Mouse (Mus musculus) MEL (cell line): ENCODE measurements around the gene Cdan1. TPM values are rescaled to one million over a fixed set of nuclear protein-coding genes. Genes with fewer than 3 reads are reported as not detected.

Source experiments
- DNase-seq: peaks from one replicate; pipeline ENCODE4 v3.0.0; 2011; ENCODE audit warnings: low read depth, low spot score
- H3K27ac ChIP-seq: 2 replicates; pipeline ENCODE4 v1.5.1; 2012; ENCODE audit warnings: low read depth, mild to moderate bottlenecking, control low read depth, low read length, moderate library complexity; ENCODE audit not compliant: control insufficient read depth
- H3K27me3 ChIP-seq, 2 experiments: fragments of 150-350 bp in 1 of 2; sonication (generic) in 1 of 2; 2 replicates each; pipeline ENCODE4 v1.6.1; 2012; ENCODE audit warnings: low read length in 2 of 2, mild to moderate bottlenecking in 2 of 2, improper control_type of control experiment in 1 of 2, moderate library complexity in 1 of 2; ENCODE audit not compliant: insufficient read depth in 2 of 2, control insufficient read depth in 1 of 2
- H3K36me3 ChIP-seq, 2 experiments: 2 replicates each; pipeline ENCODE4 v1.6.1; 2012 to 2014; ENCODE audit warnings: low read length in 2 of 2, improper control_type of control experiment in 1 of 2, inconsistent platforms in 1 of 2, mild to moderate bottlenecking in 1 of 2; ENCODE audit not compliant: insufficient read depth in 2 of 2, control insufficient read depth in 1 of 2
- H3K4me1 ChIP-seq, 2 experiments: fragments of 150-350 bp in 1 of 2; sonication (generic) in 1 of 2; 2 replicates each; pipeline ENCODE4 v1.6.1; 2012; ENCODE audit warnings: low read length in 2 of 2, improper control_type of control experiment in 1 of 2, mild to moderate bottlenecking in 1 of 2; ENCODE audit not compliant: insufficient read depth in 2 of 2, control insufficient read depth in 1 of 2
- H3K4me3 ChIP-seq, 2 experiments: fragments of 150-350 bp in 1 of 2; sonication (generic) in 1 of 2; 2 replicates each; pipeline ENCODE4 v1.5.1; 2012; ENCODE audit warnings: low read depth in 2 of 2, low read length in 2 of 2, mild to moderate bottlenecking in 2 of 2, moderate library complexity in 2 of 2, control low read depth in 1 of 2, improper control_type of control experiment in 1 of 2; ENCODE audit not compliant: control insufficient read depth in 1 of 2, insufficient read depth in 1 of 2
- H3K79me2 ChIP-seq: 2 replicates; pipeline ENCODE4 v1.6.1; 2012; ENCODE audit warnings: mild to moderate bottlenecking, low read length, moderate library complexity; ENCODE audit not compliant: control insufficient read depth, poor library complexity, insufficient read depth
- H3K9ac ChIP-seq: 2 replicates; pipeline ENCODE4 v1.6.1; 2012; ENCODE audit warnings: low read depth, mild to moderate bottlenecking, control low read depth, low read length, moderate library complexity; ENCODE audit not compliant: control insufficient read depth, poor library complexity, severe bottlenecking
- H3K9me3 ChIP-seq: fragments of 150-350 bp; sonication (generic); replicated peaks from 2 replicates; pipeline ENCODE4 v1.6.1; 2012; ENCODE audit warnings: mild to moderate bottlenecking, low read length, improper control_type of control experiment, moderate library complexity; ENCODE audit not compliant: insufficient read depth
- GATA1 ChIP-seq: IDR thresholded peaks from 2 replicates; pipeline ENCODE4 v1.6.1; 2011; ENCODE audit warnings: low read depth, low read length, improper control_type of control experiment
- HCFC1 ChIP-seq: IDR thresholded peaks from 2 replicates; pipeline ENCODE4 v1.6.1; 2012; ENCODE audit warnings: low read depth, mild to moderate bottlenecking, inconsistent platforms, low read length, improper control_type of control experiment, moderate library complexity
- JUND ChIP-seq: IDR thresholded peaks from 2 replicates; pipeline ENCODE4 v1.6.1; 2011; ENCODE audit warnings: low read depth, mild to moderate bottlenecking, improper control_type of control experiment, low read length
- KAT2A ChIP-seq: conservative IDR thresholded peaks from 2 replicates; pipeline ENCODE4 v1.6.1; 2012; ENCODE audit warnings: low read depth, low read length, improper control_type of control experiment, inconsistent platforms
- MAFK ChIP-seq: IDR thresholded peaks from 2 replicates; pipeline ENCODE4 v1.6.1; 2011; ENCODE audit warnings: low read depth, mild to moderate bottlenecking, low read length, improper control_type of control experiment, borderline replicate concordance
- MAX ChIP-seq: IDR thresholded peaks from 2 replicates; pipeline ENCODE4 v1.6.1; 2011; ENCODE audit warnings: low read length, improper control_type of control experiment
- MAZ ChIP-seq: IDR thresholded peaks from 2 replicates; pipeline ENCODE4 v1.6.1; 2012; ENCODE audit warnings: low read depth, mild to moderate bottlenecking, inconsistent platforms, low read length, improper control_type of control experiment
- MEF2A ChIP-seq: IDR thresholded peaks from 2 replicates; pipeline ENCODE4 v1.6.1; 2014; ENCODE audit warnings: low read depth, mild to moderate bottlenecking, inconsistent platforms, low read length, improper control_type of control experiment; ENCODE audit not compliant: poor library complexity, insufficient replicate concordance, severe bottlenecking; ENCODE audit errors: extremely low read depth
- MXI1 ChIP-seq: IDR thresholded peaks from 2 replicates; pipeline ENCODE4 v1.6.1; 2011; ENCODE audit warnings: mild to moderate bottlenecking, low read depth, low read length, improper control_type of control experiment
- MYB ChIP-seq: IDR thresholded peaks from 2 replicates; pipeline ENCODE4 v1.6.1; 2011; ENCODE audit warnings: mild to moderate bottlenecking, low read depth, low read length, improper control_type of control experiment
- MYC ChIP-seq: IDR thresholded peaks from 2 replicates; pipeline ENCODE4 v1.6.1; 2011; ENCODE audit warnings: low read depth, mild to moderate bottlenecking, low read length, improper control_type of control experiment, moderate library complexity
- NRF1 ChIP-seq: IDR thresholded peaks from 2 replicates; pipeline ENCODE4 v1.6.1; 2014; ENCODE audit warnings: low read depth, mild to moderate bottlenecking, inconsistent platforms, low read length, improper control_type of control experiment, moderate library complexity; ENCODE audit not compliant: poor library complexity, insufficient read depth, severe bottlenecking
- POLR2A ChIP-seq, 2 experiments: IDR thresholded peaks; 2 replicates each; pipeline ENCODE4 v1.6.1; 2011 to 2012; ENCODE audit warnings: low read length in 2 of 2, mild to moderate bottlenecking in 2 of 2, control low read depth in 1 of 2, improper control_type of control experiment in 1 of 2, low read depth in 1 of 2, moderate library complexity in 1 of 2; ENCODE audit not compliant: control insufficient read depth in 1 of 2, insufficient read depth in 1 of 2, poor library complexity in 1 of 2
- RCOR1 ChIP-seq: IDR thresholded peaks from 2 replicates; pipeline ENCODE4 v1.6.1; 2012; ENCODE audit warnings: low read depth, mild to moderate bottlenecking, inconsistent platforms, low read length, improper control_type of control experiment
- SIN3A ChIP-seq: IDR thresholded peaks from 2 replicates; pipeline ENCODE4 v1.6.1; 2012; ENCODE audit warnings: low read length, improper control_type of control experiment, inconsistent platforms
- SMC3 ChIP-seq: IDR thresholded peaks from 2 replicates; pipeline ENCODE4 v1.6.1; 2011; ENCODE audit warnings: low read depth, low read length, improper control_type of control experiment
- TAL1 ChIP-seq: IDR thresholded peaks from 2 replicates; pipeline ENCODE4 v1.6.1; 2012; ENCODE audit warnings: mild to moderate bottlenecking, inconsistent platforms, low read length, moderate library complexity, mixed read lengths
- UBTF ChIP-seq: IDR thresholded peaks from 2 replicates; pipeline ENCODE4 v1.6.1; 2012; ENCODE audit warnings: low read depth, mild to moderate bottlenecking, inconsistent platforms, low read length, improper control_type of control experiment, moderate library complexity, borderline replicate concordance; ENCODE audit not compliant: insufficient read depth
- USF1 ChIP-seq: IDR thresholded peaks from 2 replicates; pipeline ENCODE4 v1.6.1; 2014; ENCODE audit warnings: low read depth, mild to moderate bottlenecking, inconsistent platforms, low read length, improper control_type of control experiment, moderate library complexity
- ZC3H11A ChIP-seq: IDR thresholded peaks from 2 replicates; pipeline ENCODE4 v1.6.1; 2012; ENCODE audit warnings: low read depth, mild to moderate bottlenecking, inconsistent platforms, low read length, improper control_type of control experiment
- ZMIZ1 ChIP-seq: IDR thresholded peaks from 2 replicates; pipeline ENCODE4 v1.6.1; 2012; ENCODE audit warnings: low read depth, mild to moderate bottlenecking, inconsistent platforms, low read length, improper control_type of control experiment, moderate library complexity
- ZNF384 ChIP-seq: IDR thresholded peaks from 2 replicates; pipeline ENCODE4 v1.6.1; 2012; ENCODE audit warnings: low read depth, mild to moderate bottlenecking, inconsistent platforms, low read length, improper control_type of control experiment
- polyA plus RNA-seq, 2 experiments: library from polyadenylated mRNA; stranded (reverse) in 1 of 2; unstranded in 1 of 2; fragments of >175 nt in 1 of 2; fragments of >200 nt in 1 of 2; gene quantifications; 2 replicates each; pipeline versions ENCODE4 v1.2.1 to v1.2.4; 2012; ENCODE audit warnings: low replicate concordance in 2 of 2, low read depth in 1 of 2; ENCODE audit not compliant: insufficient read length in 2 of 2, insufficient read depth in 1 of 2, missing spikeins in 1 of 2
- total RNA-seq: library from RNA; depleted of rRNA; stranded (reverse); fragments of 300-350 nt; gene quantifications from 2 replicates; pipeline ENCODE4 v1.2.3, GENCODE M21; 2012; rRNA removed

Gene Cdan1
- total and polyA plus RNA-seq, 3 experiments: 10.9 to 27.6 TPM; not detected in 1

GRCm38 (mm10) chr2:120670253-120670652, 179.7 kb downstream of the Cdan1 start (continued):
- TF ChIP-seq USF1 (no peak), GATA1 (no peak), KAT2A (no peak), SMC3 (peak; percentile 95)

- no peak overlapping the region for H3K9ac ChIP-seq
- peaks cover 0 to 3% of the 10 kb centered on the region in 2 experiments; a peak in 2 of 4 replicates for H3K36me3 ChIP-seq
- no peaks in the 10 kb centered on the region for H3K79me2 ChIP-seq
- H3K27ac ChIP-seq: no peak overlapping the region
- peaks cover 0 to 1% of the 10 kb centered on the region in 2 experiments; a peak in 1 of 4 replicates for H3K27me3 ChIP-seq
- H3K4me3 ChIP-seq: no peak overlapping the region
- TF ChIP-seq MAFK (no peak), ZMIZ1 (no peak), JUND (no peak), MAX (no peak), RCOR1 (no peak), MYB (no peak), POLR2A (IDR thresholded peaks at IDR 0.05; ENCODE audit: control insufficient read depth in 1 of 2, insufficient read depth in 1 of 2, low read depth in 1 of 2, low read length in 2 of 2, poor library complexity in 1 of 2) (no peak), MEF2A (no peak), HCFC1 (no peak), MAZ (no peak), NRF1 (no peak), MYC (no peak), SIN3A (no peak), TAL1 (no peak), SMC3 (no peak), ZC3H11A (no peak), UBTF (no peak), MXI1 (no peak), ZNF384 (no peak), KAT2A (no peak)
- no peak for DNase-seq
- H3K4me1 ChIP-seq: peaks cover 0 to 6% of the 10 kb centered on the region in 2 experiments; a peak in 2 of 4 replicates
- no peaks in the 10 kb centered on the region for H3K9me3 ChIP-seq
These were observed 182.5 kb downstream of the Cdan1 start for GRCm38 (mm10) chr2:120667446-120667845.

Other genes with a start within 250 kb of the Cdan1 start
- gene Haus2, start 240.7 kb downstream of the Cdan1 start, total RNA-seq: 15.8 and 16.7 TPM in 2 replicates
- 10 to 100 TPM in 1 of 2 experiments, not detected in 1; 14.5 TPM for gene Haus2, start 240.7 kb downstream of the Cdan1 start, polyA plus RNA-seq
- 8.1 and 11.1 TPM in 2 replicates for gene Lrrc57, start 240.6 kb downstream of the Cdan1 start, total RNA-seq
- 10 to 100 TPM in 1 of 2 experiments, not detected in 1; 17.5 TPM for gene Lrrc57, start 240.6 kb downstream of the Cdan1 start, polyA plus RNA-seq
- gene Stard9, start 221.0 kb downstream of the Cdan1 start, total RNA-seq: 0.46 and 0.50 TPM in 2 replicates
- gene Stard9, start 221.0 kb downstream of the Cdan1 start, polyA plus RNA-seq: 1 to 10 TPM in 1 of 2 experiments, not detected in 1; 1.1 TPM
- 2.1 and 2.6 TPM in 2 replicates for gene Ttbk2, start 476 bp upstream of the Cdan1 start, total RNA-seq
- 1 to 10 TPM in 1 of 2 experiments, not detected in 1; 3.0 TPM for gene Ttbk2, start 476 bp upstream of the Cdan1 start, polyA plus RNA-seq
- 11.4 and 12.8 TPM in 2 replicates for gene Ubr1, start 120.6 kb upstream of the Cdan1 start, total RNA-seq
- 10 to 100 TPM in 1 of 2 experiments, not detected in 1; 27.8 TPM for gene Ubr1, start 120.6 kb upstream of the Cdan1 start, polyA plus RNA-seq
- 1.8 and 2.0 TPM in 2 replicates for gene Tmem62, start 126.9 kb upstream of the Cdan1 start, total RNA-seq
- gene Tmem62, start 126.9 kb upstream of the Cdan1 start, polyA plus RNA-seq: 1 to 10 TPM in 1 of 2 experiments, not detected in 1; 2.9 TPM
- 24.6 and 25.7 TPM in 2 replicates for gene Ccndbp1, start 158.3 kb upstream of the Cdan1 start, total RNA-seq
- 100 to 1,000 TPM in 1 of 2 experiments, 10 to 100 TPM in 1; 26.1 to 250 TPM for gene Ccndbp1, start 158.3 kb upstream of the Cdan1 start, polyA plus RNA-seq
- gene Epb42, start 186.9 kb upstream of the Cdan1 start, total RNA-seq: 0.69 and 2.9 TPM in 2 replicates
- gene Epb42, start 186.9 kb upstream of the Cdan1 start, polyA plus RNA-seq: 1 to 10 TPM in 1 of 2 experiments, not detected in 1; 2.3 TPM
- not detected in 2 replicates for gene Tgm5, start 235.7 kb upstream of the Cdan1 start, total RNA-seq
- gene Tgm5, start 235.7 kb upstream of the Cdan1 start, polyA plus RNA-seq: not detected